Mouse (Mus musculus) liver, embryonic 15.5 days (tissue): ENCODE data around the gene Ranbp17. TPM values are rescaled to one million over a fixed set of nuclear protein-coding genes. Genes with fewer than 3 reads are reported as not detected.

Experiments
- ATAC-seq: fragments of 200-750 bp; cut with Nextera tagmentation; 2 replicates; pipeline ENCODE4 v1.8.0; 2017; ENCODE audit warnings: moderate number of reproducible peaks, mild to moderate bottlenecking, moderate library complexity; ENCODE audit not compliant: insufficient read depth
- H3K27ac ChIP-seq: fragments of 300-500 bp; sonication (generic); replicated peaks from 2 replicates; pipeline ENCODE4 v1.5.1; 2015; ENCODE audit warnings: mild to moderate bottlenecking, inconsistent platforms
- H3K27me3 ChIP-seq: fragments of 300-500 bp; sonication (generic); 2 replicates; pipeline ENCODE4 v1.6.1; 2015; ENCODE audit warnings: mild to moderate bottlenecking, inconsistent platforms
- H3K36me3 ChIP-seq: fragments of 300-500 bp; sonication (generic); replicated peaks from 2 replicates; pipeline ENCODE4 v1.6.1; 2015; ENCODE audit warnings: moderate library complexity, mild to moderate bottlenecking, inconsistent platforms
- H3K4me1 ChIP-seq: fragments of 300-500 bp; sonication (generic); replicated peaks from 2 replicates; pipeline ENCODE4 v1.6.1; 2015; ENCODE audit warnings: inconsistent platforms
- H3K4me2 ChIP-seq: fragments of 300-500 bp; sonication (generic); 2 replicates; pipeline ENCODE4 v1.6.1; 2015; ENCODE audit warnings: moderate library complexity, mild to moderate bottlenecking, inconsistent platforms
- H3K4me3 ChIP-seq: fragments of 300-500 bp; sonication (generic); replicated peaks from 2 replicates; pipeline ENCODE4 v1.5.1; 2015; ENCODE audit warnings: mild to moderate bottlenecking, inconsistent platforms
- H3K9ac ChIP-seq: fragments of 300-500 bp; sonication (generic); 2 replicates; pipeline ENCODE4 v1.6.1; 2015; ENCODE audit warnings: moderate library complexity, mild to moderate bottlenecking, inconsistent platforms
- H3K9me3 ChIP-seq: fragments of 300-500 bp; sonication (generic); replicated peaks from 2 replicates; pipeline ENCODE4 v1.6.1; 2016; ENCODE audit warnings: inconsistent platforms
- WGBS: fragments of 180-500 bp; shearing (Covaris S2); methylation state at CpG from one replicate; pipeline ENCODE4 v1.1.7; 2015; ENCODE audit warnings: mixed read lengths; ENCODE audit not compliant: insufficient replicate concordance; 5-methylcytosine and 5-hydroxymethylcytosine counted together
- polyA plus RNA-seq: library from polyadenylated mRNA; unstranded; fragments of >200 nt; fragmentation: Nextera tagmentation; extraction: Ambion mirVana; gene quantifications from 2 replicates; pipeline ENCODE4 v1.2.1, GENCODE M21; 2015

Gene Ranbp17
- polyA plus RNA-seq, 1 experiment from 2014 or later, result 2.4 TPM

- H3K36me3 ChIP-seq, result no peaks in the 10 kb centered on the region
- H3K9me3 ChIP-seq, result no peaks in the 10 kb centered on the region
- no peaks in the 10 kb centered on the region for H3K4me1 ChIP-seq
- no peak overlapping the region for H3K4me3 ChIP-seq
- H3K27ac ChIP-seq, result no peak overlapping the region
- H3K27me3 ChIP-seq, result no peaks in the 10 kb centered on the region
- H3K4me2 ChIP-seq, result no peak overlapping the region
- H3K9ac ChIP-seq, result no peak overlapping the region
- ATAC-seq, result no peak
- 73% methylated on average over 7 of the region's 7 CpGs for WGBS
These were observed 194.4 kb downstream of the Ranbp17 start for GRCm38 (mm10) chr11:33319006-33319611.

- Histone ChIP-seq H3K4me1 (no peaks in the 10 kb centered on the region), H3K27me3 (no peaks in the 10 kb centered on the region), H3K9me3 (no peaks in the 10 kb centered on the region), H3K36me3 (no peaks in the 10 kb centered on the region), H3K4me3 (no peak overlapping the region), H3K27ac (no peak overlapping the region), H3K4me2 (no peak overlapping the region), H3K9ac (no peak overlapping the region)
- no peak for ATAC-seq
- 68% methylated on average over 4 of the region's 4 CpGs for WGBS
These were observed 204.0 kb downstream of the Ranbp17 start for GRCm38 (mm10) chr11:33309566-33309965.

GRCm38 (mm10) chr11:33300859-33301258 is 212.7 kb downstream of the Ranbp17 start:
- no peaks in the 10 kb centered on the region for H3K36me3 ChIP-seq
- H3K9ac ChIP-seq, result no peak overlapping the region
- H3K4me1 ChIP-seq, result no peaks in the 10 kb centered on the region
- no peaks in the 10 kb centered on the region for H3K27me3 ChIP-seq
- no peak for ATAC-seq
- H3K4me2 ChIP-seq, result no peak overlapping the region
- no peak overlapping the region for H3K4me3 ChIP-seq
- no peaks in the 10 kb centered on the region for H3K9me3 ChIP-seq
- no peak overlapping the region for H3K27ac ChIP-seq
- WGBS, result 75% methylated on average over 8 of the region's 8 CpGs

GRCm38 (mm10) chr11:33299371-33299770 is 214.2 kb downstream of the Ranbp17 start:
- WGBS, result 67% methylated on average over 11 of the region's 11 CpGs
- ATAC-seq, result no peak

GRCm38 (mm10) chr11:33297121-33297520 is 216.4 kb downstream of the Ranbp17 start:
- no peak for ATAC-seq
- no peaks in the 10 kb centered on the region for H3K4me1 ChIP-seq
- no peaks in the 10 kb centered on the region for H3K27me3 ChIP-seq
- no peak overlapping the region for H3K4me2 ChIP-seq
- WGBS, result 79% methylated on average over 8 of the region's 8 CpGs
- H3K36me3 ChIP-seq, result no peaks in the 10 kb centered on the region
- no peak overlapping the region for H3K4me3 ChIP-seq
- no peak overlapping the region for H3K27ac ChIP-seq
- no peaks in the 10 kb centered on the region for H3K9me3 ChIP-seq
- H3K9ac ChIP-seq, result no peak overlapping the region

More at GRCm38 (mm10) chr11:33299371-33299770, 214.2 kb downstream of the Ranbp17 start:
- no peaks in the 10 kb centered on the region for H3K27me3 ChIP-seq
- no peaks in the 10 kb centered on the region for H3K4me1 ChIP-seq
- no peak overlapping the region for H3K27ac ChIP-seq
- no peak overlapping the region for H3K4me2 ChIP-seq
- H3K9ac ChIP-seq, result no peak overlapping the region
- no peaks in the 10 kb centered on the region for H3K36me3 ChIP-seq
- no peak overlapping the region for H3K4me3 ChIP-seq
- H3K9me3 ChIP-seq, result no peaks in the 10 kb centered on the region

GRCm38 (mm10) chr11:33295422-33295821 is 218.1 kb downstream of the Ranbp17 start:
- Histone ChIP-seq H3K27ac (no peak overlapping the region), H3K9ac (no peak overlapping the region), H3K4me1 (no peaks in the 10 kb centered on the region), H3K4me2 (no peak overlapping the region), H3K36me3 (no peaks in the 10 kb centered on the region), H3K4me3 (no peak overlapping the region), H3K9me3 (no peaks in the 10 kb centered on the region), H3K27me3 (no peaks in the 10 kb centered on the region)
- no peak for ATAC-seq
- WGBS, result 35% methylated on average over 3 of the region's 3 CpGs

- no peak overlapping the region for H3K27ac ChIP-seq
- WGBS, result 38% methylated on average over 6 of the region's 6 CpGs
- no peaks in the 10 kb centered on the region for H3K36me3 ChIP-seq
- H3K4me2 ChIP-seq, result no peak overlapping the region
- H3K27me3 ChIP-seq, result no peaks in the 10 kb centered on the region
- no peak overlapping the region for H3K9ac ChIP-seq
- no peak overlapping the region for H3K4me3 ChIP-seq
- no peak for ATAC-seq
- no peaks in the 10 kb centered on the region for H3K9me3 ChIP-seq
- H3K4me1 ChIP-seq, result no peaks in the 10 kb centered on the region
These were observed 219.5 kb downstream of the Ranbp17 start for GRCm38 (mm10) chr11:33294063-33294462.

GRCm38 (mm10) chr11:33278571-33278970 is 235.0 kb downstream of the Ranbp17 start:
- no peak overlapping the region for H3K27ac ChIP-seq
- 67% methylated on average over 2 of the region's 2 CpGs for WGBS
- ATAC-seq, result no peak
- H3K9ac ChIP-seq, result no peak overlapping the region
- no peaks in the 10 kb centered on the region for H3K36me3 ChIP-seq
- H3K27me3 ChIP-seq, result no peaks in the 10 kb centered on the region
- H3K4me2 ChIP-seq, result no peak overlapping the region
- no peaks in the 10 kb centered on the region for H3K4me1 ChIP-seq
- no peaks in the 10 kb centered on the region for H3K9me3 ChIP-seq
- no peak overlapping the region for H3K4me3 ChIP-seq

GRCm38 (mm10) chr11:33276637-33277036 is 236.9 kb downstream of the Ranbp17 start, which contains the start of gene Gm12117:
Gene Gm12117 (minus strand): TSS chr11:33276737.
- H3K4me2 ChIP-seq, result no peak within 1 kb of the TSS
- H3K4me3 ChIP-seq, result no peak within 1 kb of the TSS
- no peak for ATAC-seq
- H3K9ac ChIP-seq, result no peak within 1 kb of the TSS
- no peaks in the 10 kb centered on the region for H3K27me3 ChIP-seq
- WGBS, result 69% methylated on average over 3 of the region's 3 CpGs
- no peaks in the 10 kb centered on the region for H3K4me1 ChIP-seq
- no peaks in the 10 kb centered on the region for H3K36me3 ChIP-seq
- no peaks in the 10 kb centered on the region for H3K9me3 ChIP-seq
- H3K27ac ChIP-seq, result no peak within 1 kb of the TSS

GRCm38 (mm10) chr11:33274816-33275215 is 238.7 kb downstream of the Ranbp17 start:
- 54% methylated on average over 3 of the region's 3 CpGs for WGBS
- Histone ChIP-seq H3K27ac (no peak overlapping the region), H3K9me3 (no peaks in the 10 kb centered on the region), H3K4me1 (no peaks in the 10 kb centered on the region), H3K9ac (no peak overlapping the region), H3K4me3 (no peak overlapping the region), H3K4me2 (no peak overlapping the region), H3K36me3 (no peaks in the 10 kb centered on the region), H3K27me3 (no peaks in the 10 kb centered on the region)
- no peak for ATAC-seq

GRCm38 (mm10) chr11:33274294-33274693 is 239.3 kb downstream of the Ranbp17 start:
- H3K27me3 ChIP-seq, result no peaks in the 10 kb centered on the region
- WGBS, result 51% methylated on average over 1 of the region's 1 CpGs
- no peak overlapping the region for H3K27ac ChIP-seq
- no peaks in the 10 kb centered on the region for H3K36me3 ChIP-seq
- H3K9me3 ChIP-seq, result no peaks in the 10 kb centered on the region
- no peak for ATAC-seq
- H3K4me2 ChIP-seq, result no peak overlapping the region
- H3K9ac ChIP-seq, result no peak overlapping the region
- H3K4me1 ChIP-seq, result no peaks in the 10 kb centered on the region
- H3K4me3 ChIP-seq, result no peak overlapping the region

- no peak overlapping the region for H3K9ac ChIP-seq
- 73% methylated on average over 3 of the region's 3 CpGs for WGBS
- H3K9me3 ChIP-seq, result no peaks in the 10 kb centered on the region
- no peak overlapping the region for H3K4me2 ChIP-seq
- no peaks in the 10 kb centered on the region for H3K36me3 ChIP-seq
- no peak overlapping the region for H3K4me3 ChIP-seq
- no peak overlapping the region for H3K27ac ChIP-seq
- no peaks in the 10 kb centered on the region for H3K4me1 ChIP-seq
- no peak for ATAC-seq
- no peaks in the 10 kb centered on the region for H3K27me3 ChIP-seq
These were observed 273.3 kb downstream of the Ranbp17 start for GRCm38 (mm10) chr11:33240295-33240694.
